Mouse (Mus musculus) kidney, postnatal 10 days (tissue): Measurements from ENCODE around the gene Cfap126.
"Not testable (repeated sequence)": the region's sequence is repeated elsewhere in the genome, so short reads cannot be mapped to it uniquely, and the experiment has no call there.

Experiments used
- DNase-seq: peaks from one replicate; pipeline ENCODE4 v3.0.0; 2021; ENCODE audit warnings: mixed read lengths

The Cfap126 gene

GRCm38 (mm10) chr1:171113873-171114299, at the start of gene Cfap126:
Gene Cfap126 (plus strand): TSS chr1:171113918.
- peak; percentile 86 for DNase-seq

- peak; percentile 85 for DNase-seq
Measured at GRCm38 (mm10) chr1:171064491-171065242, 49.1 kb upstream of the Cfap126 start, which contains the start of gene Fcgr3. Gene Fcgr3 (minus strand): TSS chr1:171064935.

- DNase-seq = peak; percentile 70
Measured at GRCm38 (mm10) chr1:171065243-171065587, 48.5 kb upstream of the Cfap126 start.

GRCm38 (mm10) chr1:171065768-171066167, 48.0 kb upstream of the Cfap126 start:
- peak; percentile 61 for DNase-seq

GRCm38 (mm10) chr1:171066583-171066982, 47.1 kb upstream of the Cfap126 start:
- DNase-seq = not testable (repeated sequence)

GRCm38 (mm10) chr1:171067928-171068327, 45.8 kb upstream of the Cfap126 start:
- not testable (repeated sequence) for DNase-seq

- peak; percentile 18 for DNase-seq
Measured at GRCm38 (mm10) chr1:171069508-171069907, 44.2 kb upstream of the Cfap126 start.

GRCm38 (mm10) chr1:171070879-171071278, 42.8 kb upstream of the Cfap126 start:
- not testable (repeated sequence) for DNase-seq

- DNase-seq = not testable (repeated sequence)
Measured at GRCm38 (mm10) chr1:171071726-171072125, 42.0 kb upstream of the Cfap126 start.

GRCm38 (mm10) chr1:171072217-171072616, 41.5 kb upstream of the Cfap126 start:
- not testable (repeated sequence) for DNase-seq

- DNase-seq = not testable (repeated sequence)
Measured at GRCm38 (mm10) chr1:171074283-171074682, 39.4 kb upstream of the Cfap126 start.

GRCm38 (mm10) chr1:171076176-171076575, 37.5 kb upstream of the Cfap126 start:
- not testable (repeated sequence) for DNase-seq

GRCm38 (mm10) chr1:171077192-171077591, 36.5 kb upstream of the Cfap126 start:
- DNase-seq = not testable (repeated sequence)

- DNase-seq = peak; percentile 35
Measured at GRCm38 (mm10) chr1:171077955-171078354, 35.8 kb upstream of the Cfap126 start.

- DNase-seq = not testable (repeated sequence)
Measured at GRCm38 (mm10) chr1:171078419-171078818, 35.3 kb upstream of the Cfap126 start.

GRCm38 (mm10) chr1:171079345-171079744, 34.4 kb upstream of the Cfap126 start:
- not testable (repeated sequence) for DNase-seq

- DNase-seq = not testable (repeated sequence)
Measured at GRCm38 (mm10) chr1:171079825-171080224, 33.9 kb upstream of the Cfap126 start.

GRCm38 (mm10) chr1:171081512-171082231, 32.0 kb upstream of the Cfap126 start:
- DNase-seq = not testable (repeated sequence)

GRCm38 (mm10) chr1:171085718-171086117, 28.0 kb upstream of the Cfap126 start:
- DNase-seq = no peak

GRCm38 (mm10) chr1:171088237-171088869, 25.4 kb upstream of the Cfap126 start:
- peak; percentile 37 for DNase-seq

GRCm38 (mm10) chr1:171089891-171090290, 23.8 kb upstream of the Cfap126 start:
- DNase-seq = no peak

- DNase-seq = no peak
Measured at GRCm38 (mm10) chr1:171090761-171091160, 23.0 kb upstream of the Cfap126 start.

- DNase-seq = no peak
Measured at GRCm38 (mm10) chr1:171094424-171094823, 19.3 kb upstream of the Cfap126 start.
